Mouse (Mus musculus) adrenal gland, adult 2 months (tissue): ENCODE measurements around the gene Tmem136. TPM values are rescaled to one million over a fixed set of nuclear protein-coding genes. Genes with fewer than 3 reads are reported as not detected.
A peak's percentile ranks its signal among the peaks of the same experiment; 100 is the strongest.

ENCODE experiments used
- DNase-seq: peaks from one replicate; pipeline ENCODE4 v3.0.0; 2021
- polyA plus RNA-seq: library from polyadenylated mRNA; depleted of rRNA; stranded (reverse); fragments of >200 nt; gene quantifications from 2 replicates; pipeline ENCODE4 v1.2.3, GENCODE M21; 2012
- total RNA-seq, 2 experiments: library from RNA; stranded (reverse); gene quantifications; 2 replicates each; pipeline ENCODE4 v1.2.3; 2021

Tmem136 gene
- total and polyA plus RNA-seq, 3 experiments, result 3.3 to 11.0 (median 5.8) TPM

DNA sequence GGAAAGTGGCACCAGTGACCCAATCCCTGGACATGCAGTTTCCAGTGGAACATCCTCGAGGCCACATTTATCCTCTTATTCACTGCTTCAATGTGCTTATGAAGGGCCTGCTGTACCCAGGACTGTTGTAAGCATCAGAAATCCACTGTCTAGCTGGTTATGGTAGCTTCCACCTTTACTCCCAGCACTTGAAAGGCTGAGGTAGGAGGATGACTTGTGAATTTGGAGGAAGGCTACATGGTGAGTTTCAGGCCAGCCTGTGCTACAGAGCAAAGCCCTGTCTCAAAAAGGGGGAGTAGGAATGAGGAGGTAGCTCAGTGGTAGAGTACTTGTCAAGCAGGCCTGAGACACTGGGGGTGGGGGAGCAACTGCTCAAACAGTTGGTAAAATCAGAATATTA is 8.3 kb downstream of the Tmem136 start:
- no peak for DNase-seq

DNA sequence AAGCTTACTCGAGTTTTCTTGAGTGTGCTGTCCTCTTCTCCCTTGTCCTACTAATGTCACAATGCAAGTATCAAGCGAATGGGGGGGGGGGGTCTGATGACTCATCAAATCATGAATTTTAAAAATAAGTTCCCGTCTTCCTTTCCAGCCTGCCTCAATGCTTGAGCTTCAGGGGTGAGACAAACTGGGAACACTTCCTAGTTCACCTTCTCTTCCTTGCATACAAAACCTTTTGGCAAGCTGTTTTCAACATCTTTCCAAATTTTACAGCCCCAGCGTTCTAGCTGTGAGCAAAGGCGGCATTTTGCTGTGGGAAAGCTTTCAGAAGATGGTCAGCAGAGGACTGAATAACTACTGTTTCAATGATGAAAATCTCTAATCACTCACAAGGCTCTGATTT is 8.8 kb downstream of the Tmem136 start:
- no peak for DNase-seq

DNA sequence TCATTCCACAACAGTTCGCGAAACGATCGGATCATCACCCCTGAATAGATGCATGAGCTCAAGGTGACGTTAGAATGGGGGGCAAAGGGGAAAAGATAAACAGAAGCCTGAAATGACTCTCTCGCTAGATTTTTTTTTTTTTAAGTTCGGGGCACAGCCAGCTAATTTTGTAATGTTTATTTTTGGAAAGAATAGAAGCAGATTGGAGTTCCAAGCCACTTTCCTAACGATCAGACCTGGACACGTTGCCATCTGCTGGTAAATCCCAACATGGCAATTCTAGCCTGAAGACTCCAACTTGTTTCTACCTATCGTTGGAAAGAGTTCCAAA is 9.2 kb downstream of the Tmem136 start, which contains the start of gene Arhgef12:
Arhgef12 (minus strand) TSS at position 53 of the 331 bp plus-strand sequence.
- DNase-seq, result peak; percentile 78

DNA sequence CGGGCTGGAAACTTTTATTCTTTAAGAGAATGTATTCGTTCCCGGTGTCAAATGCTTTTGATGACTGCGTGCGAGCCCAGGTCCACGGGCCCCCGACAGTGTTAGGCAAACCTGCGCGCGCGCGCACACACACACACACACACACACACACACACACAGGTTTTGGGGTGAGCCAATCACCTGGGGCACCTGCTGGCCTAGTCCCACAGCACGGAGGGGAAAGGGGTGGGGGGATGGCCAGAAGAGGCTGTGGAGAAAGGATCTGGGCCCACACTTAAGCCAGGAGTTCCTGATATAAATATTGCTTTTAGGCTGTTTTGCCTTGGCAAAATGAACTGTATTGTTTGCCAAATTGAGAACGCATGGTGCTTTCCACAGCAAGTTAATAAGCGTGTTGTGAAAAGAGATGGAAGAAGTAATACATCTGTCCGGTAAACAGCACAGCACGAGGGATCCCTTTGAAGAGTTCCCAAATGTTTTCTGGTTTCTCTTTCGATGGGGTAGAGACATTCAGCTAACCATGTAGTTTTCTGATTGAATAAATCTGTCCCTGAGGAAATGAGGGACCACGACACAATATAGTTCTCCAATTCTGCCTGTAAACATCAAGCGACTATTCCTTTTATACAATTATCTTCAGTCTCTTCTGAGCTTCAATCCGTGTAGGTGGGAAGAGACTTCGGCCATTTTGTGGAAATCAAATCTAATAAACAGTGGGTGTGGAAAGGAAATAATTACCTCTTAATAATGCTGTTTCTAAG is 9.8 kb downstream of the Tmem136 start:
- peak; percentile 73 for DNase-seq

DNA sequence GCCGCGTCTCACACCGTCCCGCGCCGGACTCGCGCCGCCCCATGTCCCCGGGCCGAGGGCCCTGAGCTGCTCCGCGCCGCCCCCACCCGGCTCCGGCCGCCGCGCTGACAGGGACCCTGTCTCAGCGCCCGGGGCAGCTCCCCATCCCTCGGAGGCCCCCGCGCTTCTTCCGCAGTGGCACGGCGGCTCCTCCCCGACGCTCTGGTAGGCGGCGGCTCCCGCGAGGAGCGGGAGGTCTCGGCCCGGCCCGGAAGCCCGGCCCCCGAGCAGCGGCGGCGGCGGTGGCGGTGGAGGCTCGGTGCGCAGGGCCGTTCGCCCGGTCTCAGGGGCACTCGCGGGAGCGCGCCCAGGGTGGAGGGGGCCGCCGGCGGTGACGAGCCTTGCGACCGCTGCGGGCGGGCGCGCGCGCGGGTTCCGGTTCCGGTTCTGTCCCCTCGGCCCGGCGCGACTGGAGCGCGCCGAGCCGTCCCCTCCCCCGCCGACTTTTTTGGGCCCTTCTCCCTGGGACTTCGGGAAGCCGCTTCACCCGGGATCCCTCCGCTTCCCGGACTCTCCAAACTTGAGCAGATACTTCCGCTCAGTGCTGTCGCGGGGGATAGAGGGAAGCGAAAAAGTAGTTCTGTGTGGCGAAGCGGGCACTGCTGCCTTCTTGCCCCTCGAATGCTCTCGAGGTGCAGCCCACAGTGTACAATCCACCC is 10.6 kb downstream of the Tmem136 start:
- DNase-seq, result peak; percentile 98

DNA sequence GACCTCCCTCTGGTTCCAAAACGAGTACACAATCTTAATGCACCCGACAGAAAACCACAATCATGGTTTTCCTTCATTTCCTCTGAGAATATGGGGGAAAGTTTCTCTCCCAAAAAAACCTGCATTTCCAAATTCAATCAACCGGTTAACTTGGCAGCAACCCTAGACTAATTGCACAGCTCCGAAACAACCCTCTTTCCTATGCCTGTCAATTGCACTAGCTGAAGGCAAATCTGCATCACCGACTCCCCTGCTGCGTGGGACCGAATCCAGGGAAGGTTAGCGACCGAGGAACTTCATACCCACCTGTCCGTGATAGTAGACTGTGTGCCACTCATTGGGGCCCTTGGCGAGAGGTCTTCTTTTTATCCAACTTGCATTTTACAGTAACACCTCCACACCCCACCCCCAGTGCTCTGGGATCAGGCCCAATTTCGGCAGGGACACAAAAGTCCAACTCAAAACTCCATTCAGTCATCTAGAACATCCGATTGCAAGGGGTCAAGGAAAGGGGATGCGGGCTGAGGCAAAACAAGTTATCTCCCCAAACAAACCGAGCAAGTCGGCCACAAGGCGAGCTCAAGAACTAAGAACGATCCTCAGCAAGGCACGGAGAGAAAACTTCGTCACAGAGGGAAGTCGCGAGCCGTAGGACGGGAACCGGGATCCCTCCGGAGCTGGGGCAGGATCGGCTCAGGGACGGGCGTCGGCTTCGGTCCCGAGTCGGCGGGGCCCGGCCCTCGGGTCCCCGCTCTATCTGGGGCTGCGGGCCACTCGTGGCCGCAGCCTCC is 11.3 kb downstream of the Tmem136 start:
- peak; percentile 72 for DNase-seq

DNA sequence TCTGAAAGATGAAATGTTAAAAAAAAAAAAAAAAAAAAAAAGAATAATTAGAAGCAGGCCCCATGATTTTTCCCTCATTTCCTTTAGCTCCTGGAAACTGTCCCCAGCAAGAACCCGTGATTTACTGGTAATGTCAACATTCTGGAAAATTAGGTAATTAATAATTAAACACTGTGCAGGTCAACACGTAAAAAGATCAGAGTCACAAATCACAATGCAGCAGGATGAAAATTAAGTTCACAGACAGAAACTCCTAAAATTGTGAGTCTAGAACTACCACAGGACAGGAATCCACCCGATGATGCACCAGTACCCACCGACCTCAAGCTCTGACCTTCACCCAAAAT is 11.9 kb downstream of the Tmem136 start:
- no peak for DNase-seq

DNA sequence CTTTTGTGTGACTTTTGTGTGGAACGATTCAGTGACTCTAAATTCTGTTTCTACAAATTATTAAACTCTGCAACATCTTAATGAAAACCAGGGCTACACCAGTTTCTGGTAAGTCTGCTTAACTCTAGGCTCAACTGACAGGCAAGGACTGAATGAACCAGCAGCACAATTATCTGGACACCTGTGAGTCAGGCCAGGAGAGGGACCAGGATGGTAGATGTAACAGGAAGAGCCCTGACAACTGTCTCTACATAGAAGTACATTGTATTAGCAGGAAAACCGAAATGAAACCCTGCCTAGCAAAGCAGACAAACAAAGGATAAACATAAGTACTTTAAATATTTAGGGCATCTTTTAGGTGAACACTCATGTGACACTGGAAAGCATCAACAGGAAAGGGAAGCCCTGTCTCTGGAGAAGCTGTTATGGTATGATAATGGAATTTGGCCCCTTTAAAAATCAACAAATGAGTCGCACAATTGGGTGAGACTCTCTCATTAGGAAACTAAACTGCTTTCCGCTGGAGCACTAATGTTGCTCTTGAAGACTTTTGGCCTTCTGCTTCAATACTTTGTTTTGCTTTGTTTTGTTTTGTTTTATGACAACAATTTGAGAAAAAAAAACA is 12.6 kb downstream of the Tmem136 start:
- DNase-seq, result no peak

DNA sequence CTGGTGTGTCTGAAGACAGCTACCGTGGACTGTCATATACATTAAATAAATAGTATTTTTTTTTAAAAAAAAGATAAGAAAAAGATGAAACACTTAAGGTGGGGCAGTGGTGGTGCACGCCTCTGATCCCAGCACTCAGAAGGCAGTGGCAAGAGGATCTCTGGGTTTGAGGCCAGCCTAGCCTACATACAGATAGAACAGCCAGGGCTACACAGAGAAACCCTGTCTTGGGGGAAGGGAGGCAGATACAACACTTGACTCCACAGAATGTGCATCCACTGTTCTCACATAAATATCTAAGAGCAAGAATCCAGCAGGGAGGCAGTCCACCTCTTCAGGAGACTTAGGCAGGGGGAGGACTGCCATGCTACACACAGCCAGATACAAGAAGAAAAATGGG is 13.4 kb downstream of the Tmem136 start:
- DNase-seq, result no peak

DNA sequence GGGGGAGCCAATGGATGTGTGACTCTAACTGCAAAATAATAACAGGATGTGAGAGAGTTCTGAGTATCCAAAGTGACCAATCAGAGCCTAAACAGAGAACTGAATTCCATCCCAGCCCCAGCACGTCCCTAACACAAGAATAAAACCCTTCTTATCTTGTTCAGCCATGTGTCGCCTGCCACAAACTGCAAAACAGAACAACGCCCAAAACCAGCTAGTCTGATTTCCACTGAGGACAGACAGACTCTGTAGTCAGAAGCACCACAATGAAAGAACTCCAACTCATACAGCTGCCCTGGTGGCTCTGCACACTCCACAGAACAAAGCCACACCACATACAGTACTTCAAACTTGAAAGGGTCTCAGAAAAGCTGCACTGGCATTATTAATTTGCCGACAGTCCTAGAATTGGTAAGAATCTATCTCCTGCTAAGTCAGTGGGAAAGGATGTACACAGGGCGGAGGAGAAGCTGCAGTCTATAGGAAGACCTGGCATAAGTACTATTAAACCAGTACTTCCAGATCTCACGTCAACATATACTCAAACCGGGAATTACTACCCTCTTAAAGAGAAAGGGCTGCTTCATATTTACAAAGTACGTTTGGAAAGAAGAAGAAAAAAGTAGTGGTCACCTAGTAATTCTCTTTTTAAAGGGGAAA is 14.3 kb downstream of the Tmem136 start:
- no peak for DNase-seq

DNA sequence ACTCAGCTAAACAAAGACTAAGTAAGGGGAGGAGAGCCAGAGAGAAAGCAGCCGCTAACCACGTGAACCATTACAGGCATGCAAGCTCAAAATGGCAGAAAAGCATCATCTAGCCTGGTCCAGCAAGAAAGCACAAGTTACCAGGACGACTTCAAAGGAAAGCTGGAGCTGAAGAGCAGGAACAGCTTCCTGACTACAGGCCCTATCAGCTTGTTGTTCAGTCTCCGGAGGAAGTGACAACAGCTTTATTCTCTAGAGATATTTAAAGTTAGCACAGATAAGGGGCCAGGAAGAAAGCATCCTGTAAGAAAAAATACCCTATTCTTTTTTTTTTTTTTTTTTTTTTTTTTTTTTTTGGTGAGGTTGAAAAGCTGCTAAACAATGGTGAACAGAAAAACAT is 17.4 kb downstream of the Tmem136 start:
- no peak for DNase-seq

DNA sequence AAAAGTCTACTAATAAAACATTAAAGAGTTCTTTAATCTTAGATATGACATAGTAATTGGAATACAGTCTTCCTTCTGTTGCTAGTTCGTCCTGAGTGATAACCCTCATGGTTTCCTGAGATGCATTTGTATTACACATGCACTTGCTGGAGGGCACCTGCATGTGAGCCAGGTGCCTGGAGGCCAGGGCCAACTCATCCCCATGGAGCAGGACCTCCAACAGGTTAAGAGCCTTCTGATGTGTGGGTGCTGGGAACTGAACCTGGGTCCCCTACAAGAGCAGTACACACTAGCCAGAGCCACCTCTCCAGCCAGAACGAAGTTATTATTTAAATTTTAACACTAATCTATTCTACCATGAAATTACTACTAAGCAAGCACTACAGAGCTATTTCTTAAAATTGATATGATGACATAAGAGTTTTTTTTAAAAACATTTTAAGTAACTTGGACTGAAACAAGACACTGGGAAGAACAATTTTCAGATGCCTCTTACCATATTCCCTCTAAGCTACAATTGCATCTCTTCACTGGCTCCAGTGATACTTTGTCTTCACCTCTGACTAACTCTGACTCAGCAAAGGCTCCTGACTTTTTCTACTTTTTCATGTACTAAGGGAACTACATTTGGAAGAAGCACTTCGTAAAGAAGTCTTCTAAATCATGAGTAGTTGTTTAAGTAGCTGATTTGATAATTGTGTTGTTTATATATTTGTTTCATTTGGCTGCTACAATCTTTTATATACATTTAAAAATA is 18.4 kb downstream of the Tmem136 start:
- no peak for DNase-seq

DNA sequence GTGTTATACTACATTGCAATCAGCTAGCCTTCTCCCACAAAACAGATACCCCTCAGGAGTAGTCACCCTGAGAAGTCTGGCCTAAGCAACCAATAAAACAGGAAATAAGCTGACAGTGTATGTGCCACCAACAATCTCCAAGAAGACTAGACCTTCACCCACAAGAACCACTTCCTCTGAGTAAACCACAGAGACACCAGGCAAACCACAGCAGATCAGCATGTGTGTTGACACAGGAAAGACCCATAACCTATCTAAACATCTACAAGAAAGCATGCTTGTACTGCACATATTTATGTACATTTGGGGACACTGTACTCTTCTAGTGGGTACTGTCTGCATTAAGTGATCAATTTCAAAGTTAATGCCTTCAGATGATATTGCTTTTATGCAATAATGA is 20.0 kb downstream of the Tmem136 start:
- no peak for DNase-seq

DNA sequence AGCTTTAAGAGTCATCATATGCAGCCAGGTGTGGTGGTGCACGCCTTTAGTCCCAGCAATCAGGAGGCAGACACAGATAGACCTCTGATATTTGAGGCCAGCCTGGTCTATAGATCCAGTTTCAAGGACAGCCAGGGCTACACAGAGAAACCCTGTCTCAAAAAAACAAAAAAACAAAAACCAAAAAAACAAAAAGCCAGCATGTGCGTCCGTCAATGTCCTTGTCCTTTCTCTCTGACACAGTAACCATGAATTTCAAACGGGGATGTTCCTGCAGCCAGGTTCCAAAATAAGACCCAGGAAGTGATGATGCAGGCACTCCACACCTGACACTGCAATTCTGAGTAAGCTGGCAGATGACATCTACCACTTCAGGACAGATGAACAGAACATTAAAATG is 21.5 kb downstream of the Tmem136 start:
- no peak for DNase-seq

DNA sequence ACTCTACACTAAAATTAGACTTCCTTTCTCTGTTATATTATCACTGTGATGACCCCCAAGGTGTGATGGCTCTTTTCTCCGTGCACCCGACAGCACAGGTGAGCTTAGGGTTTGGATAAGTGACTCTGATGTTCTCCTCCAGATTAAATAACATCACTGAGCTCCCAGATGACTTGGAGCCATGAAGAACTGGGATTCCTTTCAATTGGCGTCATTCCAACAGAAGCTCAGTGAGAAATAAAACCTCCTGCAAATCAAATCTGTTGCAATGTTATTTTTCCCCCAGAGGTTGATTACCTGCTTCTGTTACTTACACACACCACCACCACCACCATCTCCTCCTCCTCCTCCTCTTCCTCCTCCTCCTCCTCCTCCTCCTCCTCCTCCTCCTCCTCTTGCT is 22.6 kb downstream of the Tmem136 start:
- DNase-seq, result no peak

DNA sequence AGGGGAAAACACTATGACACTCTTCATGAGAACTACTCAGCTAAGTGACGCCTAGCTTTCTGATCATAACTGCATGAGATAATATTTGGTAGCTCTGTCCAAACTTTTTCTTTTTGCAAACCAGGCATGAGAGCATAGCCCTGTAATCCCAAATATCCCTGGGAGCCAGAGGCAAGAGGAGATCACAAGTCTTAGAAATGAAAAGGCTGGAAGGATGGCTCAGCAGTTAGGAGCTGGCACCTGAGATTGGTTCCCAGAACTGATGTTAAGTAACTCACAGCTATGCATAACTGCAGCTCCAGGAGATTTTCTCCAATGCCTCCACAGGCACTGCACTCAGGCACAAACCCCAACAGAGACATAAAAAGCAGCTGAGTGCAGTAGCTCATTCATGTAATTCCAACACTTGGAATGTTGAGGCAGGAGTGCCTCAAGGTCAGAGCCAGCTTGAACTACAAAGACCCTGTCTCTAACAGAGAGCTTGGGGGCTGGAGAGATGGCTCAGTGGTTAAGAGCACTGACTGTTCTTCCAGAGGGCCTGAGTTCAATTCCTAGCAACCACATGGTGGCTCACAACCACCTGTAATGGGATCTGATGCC is 30.6 kb downstream of the Tmem136 start:
- no peak for DNase-seq

DNA sequence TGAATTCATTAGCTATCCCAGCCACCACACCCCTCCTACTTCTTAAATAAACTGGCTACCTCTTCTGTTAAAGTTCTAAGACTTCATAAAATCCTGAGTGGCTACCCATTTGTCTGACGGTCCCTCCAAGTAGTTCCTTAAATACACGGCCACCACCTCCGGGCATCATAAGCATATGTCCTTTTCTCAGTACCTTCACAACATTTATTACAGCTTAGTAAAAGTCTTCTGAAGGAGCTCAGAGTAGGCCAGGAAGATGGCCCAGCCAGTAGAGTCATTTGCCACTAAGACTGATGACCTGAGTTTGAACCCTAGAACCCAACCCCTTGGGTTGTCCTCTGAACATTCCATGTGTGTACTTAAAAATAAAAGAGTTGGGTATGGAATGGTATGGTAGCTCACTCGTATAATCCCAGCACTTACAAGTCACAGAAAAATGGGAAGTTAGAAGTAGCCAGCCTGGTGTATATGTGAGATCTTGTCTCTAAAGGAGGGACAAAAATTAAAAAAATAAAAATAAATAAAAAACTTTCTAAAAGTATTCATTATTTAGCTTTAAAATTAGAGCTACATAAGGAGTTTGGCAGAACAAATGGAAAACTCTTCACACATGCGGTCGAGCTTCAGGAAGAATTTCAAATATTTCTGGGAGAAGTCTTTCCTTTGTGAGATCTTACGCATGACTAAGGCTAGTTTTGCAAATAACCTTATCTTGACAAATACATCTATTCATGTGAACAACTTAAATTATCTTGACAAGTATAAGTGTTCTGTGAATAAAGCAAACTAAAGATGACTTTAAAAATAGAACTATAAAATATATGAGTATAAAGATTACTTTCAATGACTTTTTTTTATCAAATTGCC is 31.6 kb downstream of the Tmem136 start:
- no peak for DNase-seq

DNA sequence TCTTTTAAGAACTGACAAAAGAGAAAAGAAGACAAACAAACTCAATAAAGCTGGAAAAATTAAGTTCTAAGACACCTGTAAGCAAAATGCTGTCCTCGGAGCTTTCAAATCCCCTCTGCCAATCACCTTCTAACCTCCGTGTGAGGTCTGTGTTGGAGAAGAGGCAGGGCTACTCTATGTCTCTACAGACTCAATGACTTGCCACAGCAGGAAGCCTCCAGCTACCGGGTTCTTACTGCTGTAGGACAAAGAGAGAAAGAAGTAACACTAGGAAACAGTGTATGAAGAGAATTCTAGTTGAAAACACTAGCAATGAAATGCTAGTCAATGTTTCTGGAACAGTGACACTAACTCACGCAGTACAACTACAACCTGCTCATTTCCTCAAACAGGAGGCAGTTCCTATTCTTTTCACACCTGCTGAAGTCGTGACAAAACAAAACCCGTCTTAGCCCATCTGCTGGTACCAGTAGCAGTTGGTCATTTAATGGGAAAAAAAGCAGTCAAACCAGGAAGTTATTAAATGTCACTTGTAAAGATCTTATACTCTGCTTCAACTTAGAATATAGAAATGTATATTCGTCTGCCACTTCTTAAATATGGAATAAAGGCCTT is 32.8 kb downstream of the Tmem136 start:
- no peak for DNase-seq

DNA sequence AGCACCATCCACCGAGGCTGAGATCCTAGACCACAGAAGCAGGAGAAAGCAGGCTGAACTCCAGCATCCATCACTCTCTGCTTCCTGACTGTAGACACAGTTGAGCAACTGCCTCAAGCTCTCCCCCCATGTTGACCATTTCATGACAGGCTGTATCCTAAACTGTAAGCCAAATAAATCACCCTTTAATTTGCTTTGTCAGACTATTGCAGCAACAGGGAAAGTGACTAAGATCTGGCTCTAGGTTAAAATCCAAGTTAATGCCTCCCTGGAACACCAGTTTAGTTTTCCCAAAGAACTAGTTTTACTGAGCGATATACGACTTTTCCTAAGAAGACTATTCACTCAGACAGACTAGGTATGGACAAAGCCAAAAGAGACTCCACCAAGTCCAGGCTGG is 37.7 kb downstream of the Tmem136 start:
- DNase-seq, result no peak
